Mouse (Mus musculus) ES-Bruce4 (cell line): ENCODE data around the gene Pkn1.

Source experiments
- CTCF ChIP-seq: IDR thresholded peaks from one replicate; pipeline ENCODE4 v1.8.1; 2011; ENCODE audit warnings: low read depth, low read length
- EP300 ChIP-seq: IDR thresholded peaks from 2 replicates; pipeline ENCODE4 v1.6.1; 2011; ENCODE audit warnings: low read depth, low read length; ENCODE audit not compliant: insufficient read depth
- POLR2A ChIP-seq: IDR thresholded peaks from one replicate; pipeline ENCODE4 v1.8.1; 2011; ENCODE audit warnings: low read length; ENCODE audit not compliant: insufficient read depth

DNA sequence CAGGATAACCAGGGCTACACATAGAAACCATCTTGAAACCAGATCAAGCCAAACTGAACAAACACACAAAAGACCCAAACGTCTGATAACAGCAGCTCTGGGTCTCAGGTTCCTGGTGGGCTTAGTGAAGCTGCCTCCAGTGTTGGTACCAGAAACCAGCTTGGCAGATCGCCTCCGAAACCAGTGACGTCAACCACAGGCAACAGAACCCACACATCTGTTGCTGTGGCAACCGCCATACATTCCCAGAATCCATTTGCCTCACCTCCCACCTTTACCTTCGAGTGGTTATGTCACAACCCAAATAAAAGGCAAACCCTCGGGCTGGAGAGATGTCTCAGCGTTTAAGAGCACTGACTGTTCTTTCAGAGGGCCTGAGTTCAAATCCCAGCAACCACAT lies 8.6 kb upstream of the Pkn1 start:
- TF ChIP-seq CTCF (no peak), POLR2A (no peak), EP300 (no peak)
